In the genomic region with DNA sequence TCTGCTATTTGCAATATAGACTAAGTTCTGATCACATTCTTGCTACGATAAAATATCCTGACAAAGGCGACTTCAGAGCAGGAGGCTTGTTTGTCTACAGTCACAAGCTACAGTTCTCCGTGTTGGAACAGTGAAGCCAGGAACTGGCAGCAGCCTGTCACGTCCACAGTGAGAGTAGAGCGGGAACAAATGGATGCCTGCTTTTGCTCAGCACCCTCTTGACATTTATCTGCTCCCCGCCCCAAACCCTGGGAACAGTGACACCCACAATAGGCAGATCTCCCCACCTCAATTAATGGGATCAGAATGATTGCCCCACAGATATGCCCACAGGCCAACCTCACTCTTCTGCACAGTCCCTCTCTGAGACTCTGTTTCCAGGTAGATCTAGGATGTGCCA, we compare ENCODE assay signal across 23 mouse cellular contexts.
A peak's percentile ranks its signal among the peaks of the same experiment; 100 is the strongest.
DNase-seq lines count a peak whose midpoint lies in the region; ATAC-seq and TF ChIP-seq lines count a peak whose summit lies in the region.
"Had no signal": no experiment of that assay in that cellular context is flagged by ENCODE, and none has a peak within 500 bp of the region (broad histone marks: within the 10 kb centered on the region; RNA-seq: fewer than 3 reads in every experiment).

No protein-coding gene starts in this region.

- intact Hi-C loops in heart, postnatal 14 days (cut with DNase I), result loop anchor here (5.0 kb wide), 2 partner anchors 296 to 436 kb away; no protein-coding TSS in a partner anchor
- intact Hi-C loops in heart, adult 2 months (cut with DNase I), result loop anchor here (5.0 to 10.0 kb wide), 2 partner anchors 296 to 504 kb away; no protein-coding TSS in a partner anchor
- intact Hi-C loops in heart, postnatal 36 days (cut with DNase I), result loop anchor here (5.0 kb wide), 2 partner anchors 441 to 506 kb away; no protein-coding TSS in a partner anchor

- no peak for TF ChIP-seq EP300 in heart, adult 2 months (IDR thresholded peaks at IDR 0.05; ENCODE audit: insufficient read depth, low read depth, low read length)
- no peak for TF ChIP-seq EP300 in heart, postnatal 0 days (IDR thresholded peaks at IDR 0.05; ENCODE audit: low read depth)

- H3K4me1 ChIP-seq in heart, embryonic 10.5 days, result peaks cover 33% of the 10 kb centered on the region
- H3K4me1 ChIP-seq in heart, embryonic 13.5 days, result peaks cover 26% of the 10 kb centered on the region
- peaks cover 1% of the 10 kb centered on the region for H3K4me1 ChIP-seq in heart, adult 2 months (ENCODE audit: control insufficient read depth, insufficient read depth, low read length)
- peaks cover 27% of the 10 kb centered on the region for H3K4me1 ChIP-seq in heart, embryonic 15.5 days (replicated peaks)
- 0 out of 2 replicates have a peak, but pooled peaks cover 4% of the 10 kb centered on the region for H3K4me1 ChIP-seq in heart, postnatal 0 days (ENCODE audit: control insufficient read depth, insufficient read depth)
- H3K4me1 ChIP-seq: embryonic facial prominence, embryonic 13.5 days; embryonic facial prominence, embryonic 15.5 days; forebrain, embryonic 10.5 days; forebrain, embryonic 12.5 days had no signal

- no peak for DNase-seq in heart, embryonic 10.5 days (ENCODE audit: low spot score)
- no peak for DNase-seq in heart, postnatal 14 days
- DNase-seq in heart, adult 2 months, result no peak
- no peak for DNase-seq in heart, postnatal 36 days
- DNase-seq in heart, postnatal 0 days (ENCODE audit: low spot score), result no peak
- DNase-seq in heart, adult 18-20 months, result no peak
- DNase-seq: adrenal gland, adult 2 months; adrenal gland, postnatal 10 days; adrenal gland, postnatal 25 days; cerebellum, adult 11 months; cerebellum, adult 18-20 months; cerebellum, adult 8-10 months; cerebellum, adult 9-11 months; cerebellum, postnatal 14 days; cerebellum, postnatal 36 days; embryo, embryonic 11 days had no signal

- peak overlapping the region; percentile 52 for H3K27ac ChIP-seq in heart, embryonic 10.5 days
- peak overlapping the region; percentile 39 for H3K27ac ChIP-seq in heart, embryonic 13.5 days (replicated peaks)
- no peak overlapping the region for H3K27ac ChIP-seq in heart, adult 2 months
- peak overlapping the region; percentile 78 for H3K27ac ChIP-seq in heart, embryonic 15.5 days
- H3K27ac ChIP-seq in heart, postnatal 0 days (ENCODE audit: low read depth), result peak overlapping the region; percentile 66
- H3K27ac ChIP-seq: embryonic facial prominence, embryonic 13.5 days; embryonic facial prominence, embryonic 15.5 days; forebrain, embryonic 10.5 days; forebrain, embryonic 12.5 days had no signal

- no peaks in the 10 kb centered on the region for H3K27me3 ChIP-seq in heart, embryonic 10.5 days (ENCODE audit: insufficient read depth, poor library complexity, severe bottlenecking)
- H3K27me3 ChIP-seq in heart, embryonic 13.5 days (replicated peaks), result no peaks in the 10 kb centered on the region
- H3K27me3 ChIP-seq in heart, adult 2 months (ENCODE audit: control insufficient read depth, insufficient read depth, low read length), result no peaks in the 10 kb centered on the region
- no peaks in the 10 kb centered on the region for H3K27me3 ChIP-seq in heart, embryonic 15.5 days
- H3K27me3 ChIP-seq in heart, postnatal 0 days (ENCODE audit: control insufficient read depth, insufficient read depth, low read length), result no peaks in the 10 kb centered on the region
- H3K27me3 ChIP-seq: embryonic facial prominence, embryonic 13.5 days; embryonic facial prominence, embryonic 15.5 days; forebrain, embryonic 12.5 days had no signal

- no peak for TF ChIP-seq POLR2A in heart, adult 2 months (IDR thresholded peaks at IDR 0.05; ENCODE audit: insufficient read depth, low read depth, low read length)

- ATAC-seq in heart, embryonic 13.5 days (ENCODE audit: extremely low read depth, insufficient number of reproducible peaks, low FRiP score, low TSS enrichment), result no peak
- ATAC-seq in heart, embryonic 15.5 days (replicated peaks; ENCODE audit: insufficient number of reproducible peaks, insufficient read depth, low FRiP score, low read depth), result peak; percentile 51; the same call in 1 of the 2 replicates
- ATAC-seq in heart, postnatal 0 days (ENCODE audit: insufficient read depth, low read depth), result no peak

- no peak overlapping the region for H3K4me2 ChIP-seq in heart, embryonic 13.5 days
- H3K4me2 ChIP-seq in heart, embryonic 15.5 days, result no peak overlapping the region
- no peak overlapping the region for H3K4me2 ChIP-seq in heart, postnatal 0 days (ENCODE audit: low read depth, low read length)
- H3K4me2 ChIP-seq: embryonic facial prominence, embryonic 13.5 days; embryonic facial prominence, embryonic 15.5 days; forebrain, embryonic 12.5 days had no signal

- H3K9me3 ChIP-seq in heart, embryonic 10.5 days, result no peaks in the 10 kb centered on the region
- H3K9me3 ChIP-seq in heart, embryonic 13.5 days, result no peaks in the 10 kb centered on the region
- H3K9me3 ChIP-seq in heart, embryonic 15.5 days (replicated peaks), result no peaks in the 10 kb centered on the region
- H3K9me3 ChIP-seq in heart, postnatal 0 days (replicated peaks; ENCODE audit: control insufficient read depth, low read length), result no peaks in the 10 kb centered on the region
- H3K9me3 ChIP-seq: embryonic facial prominence, embryonic 13.5 days; embryonic facial prominence, embryonic 15.5 days; forebrain, embryonic 10.5 days; forebrain, embryonic 12.5 days had no signal

- H3K36me3 ChIP-seq in heart, embryonic 10.5 days, result no peaks in the 10 kb centered on the region
- no peaks in the 10 kb centered on the region for H3K36me3 ChIP-seq in heart, embryonic 13.5 days
- no peaks in the 10 kb centered on the region; the same call in 1 of the 2 replicates for H3K36me3 ChIP-seq in heart, adult 2 months (ENCODE audit: control insufficient read depth, insufficient read depth, low read length)
- no peaks in the 10 kb centered on the region for H3K36me3 ChIP-seq in heart, embryonic 15.5 days
- H3K36me3 ChIP-seq in heart, postnatal 0 days (replicated peaks; ENCODE audit: control insufficient read depth, insufficient read depth, low read length), result no peaks in the 10 kb centered on the region
- H3K36me3 ChIP-seq: embryonic facial prominence, embryonic 13.5 days; embryonic facial prominence, embryonic 15.5 days; forebrain, embryonic 10.5 days; forebrain, embryonic 12.5 days had no signal

- TF ChIP-seq CTCF in heart, adult 2 months (IDR thresholded peaks at IDR 0.05), result no peak
- TF ChIP-seq CTCF in heart, postnatal 0 days (IDR thresholded peaks at IDR 0.05; ENCODE audit: low read depth), result no peak

- no peaks in the 10 kb centered on the region for H3K79me2 ChIP-seq in heart, adult 2 months (replicated peaks; ENCODE audit: control insufficient read depth, insufficient read depth, low read length)

- 44% methylated on average over 6 of the region's 6 CpGs for WGBS in heart, embryonic 10.5 days
- 33% methylated on average over 6 of the region's 6 CpGs for WGBS in heart, embryonic 13.5 days
- 52% methylated on average over 6 of the region's 6 CpGs for WGBS in heart, adult 2 months
- WGBS in heart, embryonic 15.5 days, result 32% methylated on average over 6 of the region's 6 CpGs
- WGBS in heart, postnatal 0 days, result 36% methylated on average over 6 of the region's 6 CpGs

- H3K9ac ChIP-seq in heart, embryonic 13.5 days, result no peak overlapping the region
- H3K9ac ChIP-seq in heart, adult 2 months (ENCODE audit: low read depth, low read length), result no peak overlapping the region
- no peak overlapping the region for H3K9ac ChIP-seq in heart, embryonic 15.5 days
- no peak overlapping the region for H3K9ac ChIP-seq in heart, postnatal 0 days (replicated peaks; ENCODE audit: low read depth, low read length)
- H3K9ac ChIP-seq: embryonic facial prominence, embryonic 13.5 days; embryonic facial prominence, embryonic 15.5 days; forebrain, embryonic 12.5 days had no signal

- H3K4me3 ChIP-seq in heart, embryonic 10.5 days, result no peak overlapping the region
- no peak overlapping the region for H3K4me3 ChIP-seq in heart, embryonic 13.5 days
- no peak overlapping the region for H3K4me3 ChIP-seq in heart, adult 2 months
- H3K4me3 ChIP-seq in heart, embryonic 15.5 days, result no peak overlapping the region
- no peak overlapping the region for H3K4me3 ChIP-seq in heart, postnatal 0 days (ENCODE audit: low read depth, low read length)
- H3K4me3 ChIP-seq: embryonic facial prominence, embryonic 13.5 days; embryonic facial prominence, embryonic 15.5 days; erythroblast, embryonic 14.5 days; forebrain, embryonic 10.5 days; forebrain, embryonic 12.5 days had no signal
